Mouse (Mus musculus) lung, postnatal 36 days (tissue): Measurements from ENCODE around the gene Lmo1.
"Not testable (repeated sequence)": the region's sequence is repeated elsewhere in the genome, so short reads cannot be mapped to it uniquely, and the experiment has no call there.

Experiments used
- DNase-seq: peaks from one replicate; pipeline ENCODE4 v3.0.0; 2022; ENCODE audit warnings: mixed read lengths

The Lmo1 gene

DNA sequence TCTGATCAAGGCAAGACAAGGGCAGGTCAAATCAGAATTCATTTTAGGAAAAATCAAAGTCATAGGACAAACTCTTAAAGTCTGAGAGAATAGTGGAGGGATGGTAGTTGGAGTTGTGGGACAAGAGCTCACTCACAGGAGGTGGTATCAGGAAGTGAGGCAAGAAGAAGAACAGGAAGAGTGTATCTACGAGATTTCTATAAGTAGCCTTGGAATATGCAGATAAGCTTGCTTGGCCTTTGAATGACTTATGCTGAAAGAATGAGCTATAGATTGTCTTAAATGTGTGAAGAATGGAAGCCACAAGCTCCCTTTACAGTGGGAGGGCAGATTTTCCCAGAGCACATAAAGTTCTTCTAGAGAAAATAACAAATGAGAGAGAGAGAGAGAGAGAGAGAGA lies 70.1 kb downstream of the Lmo1 start:
- DNase-seq: no peak

DNA sequence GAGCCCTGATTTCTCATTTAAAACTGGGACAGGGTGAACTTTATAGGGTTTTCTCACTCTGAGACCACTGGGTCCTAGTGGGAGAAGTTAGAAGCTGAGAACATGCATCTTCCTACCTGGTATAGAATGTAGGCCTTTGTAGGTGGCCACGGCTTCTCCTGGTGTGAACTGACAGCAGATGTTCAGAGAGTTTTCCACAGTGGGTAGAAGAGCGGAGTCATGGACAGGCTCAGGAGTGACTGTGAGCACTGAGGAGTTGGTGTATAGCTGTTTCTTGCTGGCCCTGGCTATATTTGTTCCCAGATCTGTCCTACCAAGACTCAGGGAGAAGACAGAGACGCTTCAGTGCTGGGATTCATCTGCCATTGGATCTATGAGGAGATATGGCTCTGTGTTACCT lies 73.8 kb downstream of the Lmo1 start:
- DNase-seq: no peak

DNA sequence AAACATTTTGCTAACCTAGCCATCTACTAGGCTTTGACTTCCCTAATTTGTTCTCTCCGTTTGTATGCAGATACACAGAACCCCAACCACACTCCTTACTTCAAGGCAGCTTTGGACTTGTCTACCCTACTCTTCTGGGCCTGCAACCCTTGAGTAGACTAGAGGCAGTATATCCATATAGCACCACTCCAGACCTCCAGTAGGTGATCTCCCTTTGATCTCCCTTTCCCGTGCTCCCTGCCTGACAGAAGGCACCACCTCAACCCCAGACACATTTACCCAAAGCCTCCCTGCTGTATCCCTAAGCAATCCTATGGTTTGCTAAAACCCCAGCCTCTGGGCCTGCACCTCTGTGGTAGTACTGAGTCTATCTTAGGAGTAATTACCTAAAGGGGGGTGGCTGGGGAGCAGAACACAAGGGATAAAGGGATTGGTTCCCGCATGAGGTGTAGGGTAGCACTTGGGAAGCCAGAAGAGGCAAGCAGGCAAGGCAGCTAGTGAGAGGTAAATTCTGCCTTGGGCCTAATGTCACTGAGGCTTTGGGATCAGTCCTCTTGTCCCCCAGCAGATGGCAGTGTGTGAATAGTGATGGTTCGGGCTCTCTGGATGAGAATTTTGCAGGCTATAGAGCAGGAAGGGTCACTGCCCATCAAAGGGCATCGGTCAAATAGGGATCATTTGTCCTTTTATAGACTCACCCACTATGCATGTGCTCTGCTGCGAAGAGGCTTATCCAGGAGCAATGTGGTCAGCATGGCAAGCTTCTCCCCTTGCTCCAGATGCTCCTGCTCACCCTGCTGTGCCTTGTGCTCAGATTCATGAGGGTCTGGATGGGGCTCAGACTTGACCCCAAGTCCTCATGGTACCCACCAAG lies 76.6 kb downstream of the Lmo1 start:
- no peak for DNase-seq

DNA sequence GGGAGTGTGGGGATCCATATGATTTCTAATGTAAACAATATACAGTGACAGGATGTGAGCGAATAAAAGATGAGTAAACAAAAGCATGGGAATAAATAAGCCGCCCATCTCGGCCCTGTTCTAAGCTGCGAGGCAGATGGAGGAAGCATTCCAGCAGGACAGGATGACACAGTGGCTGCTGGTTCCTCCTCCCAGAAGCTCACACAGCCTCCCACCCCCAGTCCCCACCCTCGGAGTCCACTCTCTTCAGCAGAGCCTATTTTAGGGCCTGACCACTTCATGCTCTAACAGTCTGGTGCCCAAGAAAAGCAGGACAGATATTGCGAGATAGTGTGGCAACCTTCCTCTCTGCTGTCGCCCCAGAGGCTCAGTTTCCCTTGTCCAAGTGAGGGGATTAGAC lies 77.8 kb downstream of the Lmo1 start:
- DNase-seq: no peak

DNA sequence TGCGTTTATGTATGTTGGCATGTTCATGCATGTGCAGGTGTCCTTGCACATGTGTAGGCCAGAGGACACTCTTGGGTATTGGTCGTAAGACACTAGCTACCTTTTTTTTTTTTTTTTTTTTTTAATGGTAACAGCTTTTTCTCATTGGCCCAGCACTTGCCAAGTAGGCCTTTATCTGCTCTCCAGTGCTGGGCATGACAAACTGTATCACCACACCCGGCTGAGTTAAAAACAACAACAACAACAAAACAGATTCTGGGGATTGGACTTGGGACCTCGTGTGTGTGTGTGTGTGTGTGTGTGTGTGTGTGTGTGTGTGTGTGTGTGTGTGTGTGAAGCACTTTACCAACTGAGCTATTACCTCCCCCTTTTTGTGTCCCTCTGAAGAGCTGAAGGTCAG lies 78.4 kb downstream of the Lmo1 start:
- no peak for DNase-seq

DNA sequence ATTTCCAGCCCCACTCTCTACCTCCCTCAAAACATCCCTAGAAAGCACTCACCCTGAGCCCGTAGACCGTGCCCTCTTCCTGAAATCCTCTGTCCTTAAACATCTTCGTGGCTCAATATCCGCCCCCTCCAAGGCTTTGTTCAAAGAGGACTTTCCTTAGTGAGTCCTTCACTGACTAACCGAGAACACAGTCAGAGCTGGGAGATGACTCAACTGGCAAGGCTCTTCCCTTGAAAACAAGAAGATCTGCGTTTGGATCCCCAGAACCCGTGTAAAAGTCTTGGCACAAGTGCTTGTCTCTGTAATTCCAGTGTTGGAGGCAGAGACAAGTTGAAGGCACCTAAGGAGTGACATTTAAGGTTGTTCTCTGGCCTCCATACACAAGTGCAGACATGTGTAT lies 80.7 kb downstream of the Lmo1 start:
- no peak for DNase-seq

DNA sequence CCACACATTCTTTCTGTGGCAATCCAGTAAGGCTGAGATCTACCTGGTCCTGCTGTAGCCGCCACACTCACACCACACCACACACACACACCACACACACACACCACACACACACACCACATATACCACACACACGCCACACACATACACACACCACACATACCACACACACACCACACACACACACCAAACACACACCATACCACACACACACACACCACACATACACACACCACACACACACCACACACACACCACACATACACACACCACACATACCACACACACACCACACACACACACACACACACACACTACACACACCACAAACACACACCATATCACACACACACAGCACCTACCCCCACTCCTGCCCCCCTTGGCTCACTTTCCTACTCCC lies 83.7 kb downstream of the Lmo1 start:
- DNase-seq: not testable (repeated sequence)
